Mouse (Mus musculus): ENCODE measurements around the gene Por. TPM values are rescaled to one million over a fixed set of nuclear protein-coding genes. Genes with fewer than 3 reads are reported as not detected.
A peak's percentile ranks its signal among the peaks of the same experiment; 100 is the strongest.

Por gene
- total and polyA plus RNA-seq, 2 experiments from 2014 or later, result 44.9 to 71.7 TPM

DNA sequence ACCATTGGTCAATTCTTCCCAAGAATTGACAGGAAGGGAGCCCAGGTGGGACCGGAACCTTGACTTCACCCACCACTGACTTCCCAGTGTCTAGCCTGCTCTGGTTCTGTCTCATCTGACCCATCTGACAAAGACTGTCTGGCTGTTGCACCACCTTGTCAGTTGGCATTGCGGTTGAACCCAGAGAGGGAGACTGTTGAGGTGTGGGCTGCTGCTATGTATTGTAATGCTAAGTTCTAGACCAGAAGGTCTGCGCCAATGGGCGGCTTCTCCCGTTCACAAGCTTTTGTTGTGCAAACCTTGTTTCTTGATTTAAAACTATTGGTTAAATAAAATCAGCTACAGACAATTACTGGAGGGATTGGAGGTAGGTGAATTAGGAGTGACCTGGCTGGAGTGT is 12.7 kb upstream of the Por start:
- no peaks in the 10 kb centered on the region for H3K36me3 ChIP-seq (replicated peaks; ENCODE audit: control insufficient read depth, insufficient read depth, low read length)
- TF ChIP-seq CTCF (IDR thresholded peaks at IDR 0.05; ENCODE audit: low read depth) (no peak), EP300 (IDR thresholded peaks at IDR 0.05; ENCODE audit: low read depth) (no peak)
- H3K4me2 ChIP-seq (ENCODE audit: low read depth, low read length), result no peak overlapping the region
- WGBS, result 86% methylated on average over 5 of the region's 5 CpGs
- ATAC-seq (ENCODE audit: insufficient read depth, low read depth), result no peak
- no peak for DNase-seq (ENCODE audit: low spot score)
- no peaks in the 10 kb centered on the region for H3K4me1 ChIP-seq (ENCODE audit: control insufficient read depth, insufficient read depth)
- H3K4me3 ChIP-seq (ENCODE audit: low read depth, low read length), result no peak overlapping the region
- H3K27ac ChIP-seq (ENCODE audit: low read depth), result no peak overlapping the region
- H3K27me3 ChIP-seq (ENCODE audit: control insufficient read depth, insufficient read depth, low read length), result no peaks in the 10 kb centered on the region
- H3K9ac ChIP-seq (replicated peaks; ENCODE audit: low read depth, low read length), result no peak overlapping the region
- H3K9me3 ChIP-seq (replicated peaks; ENCODE audit: control insufficient read depth, low read length), result no peaks in the 10 kb centered on the region

- no peaks in the 10 kb centered on the region for H3K27me3 ChIP-seq (ENCODE audit: control insufficient read depth, insufficient read depth, low read length)
- H3K9me3 ChIP-seq (replicated peaks; ENCODE audit: control insufficient read depth, low read length), result no peaks in the 10 kb centered on the region
- no peak overlapping the region for H3K9ac ChIP-seq (replicated peaks; ENCODE audit: low read depth, low read length)
- no peak for ATAC-seq (ENCODE audit: insufficient read depth, low read depth)
- no peak overlapping the region for H3K4me3 ChIP-seq (ENCODE audit: low read depth, low read length)
- WGBS, result 41% methylated on average over 17 of the region's 17 CpGs
- TF ChIP-seq EP300 (IDR thresholded peaks at IDR 0.05; ENCODE audit: low read depth) (no peak), CTCF (IDR thresholded peaks at IDR 0.05; ENCODE audit: low read depth) (no peak)
- DNase-seq (ENCODE audit: low spot score), result no peak
- no peaks in the 10 kb centered on the region for H3K36me3 ChIP-seq (replicated peaks; ENCODE audit: control insufficient read depth, insufficient read depth, low read length)
- no peaks in the 10 kb centered on the region for H3K4me1 ChIP-seq (ENCODE audit: control insufficient read depth, insufficient read depth)
- no peak overlapping the region for H3K27ac ChIP-seq (ENCODE audit: low read depth)
- peak overlapping the region; percentile 29; the same call in 1 of the 2 replicates for H3K4me2 ChIP-seq (ENCODE audit: low read depth, low read length)
These were observed 12.0 kb upstream of the Por start for GRCm38 (mm10) chr5:135657703-135658373.

DNA sequence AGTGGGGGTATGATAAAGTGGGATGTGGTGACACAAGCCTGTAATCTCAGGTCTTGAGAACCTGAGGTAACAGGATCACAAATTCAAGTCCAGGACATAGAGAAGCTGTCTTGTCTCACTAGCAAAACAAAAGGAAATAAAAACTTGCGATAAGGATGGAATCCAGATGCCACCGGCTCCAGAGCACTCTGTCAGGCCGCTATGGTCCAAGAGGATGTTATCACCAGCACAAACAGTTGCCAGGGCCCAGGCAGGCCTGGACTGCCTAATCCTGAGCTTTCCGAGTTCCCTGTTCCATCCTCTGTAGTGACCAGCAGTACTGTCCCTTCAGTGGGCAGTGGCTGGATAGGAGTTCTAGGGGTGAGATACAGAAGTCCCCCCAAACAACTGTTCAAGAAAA is 9.9 kb upstream of the Por start:
- no peak overlapping the region for H3K9ac ChIP-seq (replicated peaks; ENCODE audit: low read depth, low read length)
- H3K9me3 ChIP-seq (replicated peaks; ENCODE audit: control insufficient read depth, low read length), result no peaks in the 10 kb centered on the region
- WGBS, result 18% methylated on average over 4 of the region's 4 CpGs
- no peaks in the 10 kb centered on the region for H3K4me1 ChIP-seq (ENCODE audit: control insufficient read depth, insufficient read depth)
- H3K36me3 ChIP-seq (replicated peaks; ENCODE audit: control insufficient read depth, insufficient read depth, low read length), result no peaks in the 10 kb centered on the region
- H3K4me3 ChIP-seq (ENCODE audit: low read depth, low read length), result no peak overlapping the region
- H3K27ac ChIP-seq (ENCODE audit: low read depth), result no peak overlapping the region
- H3K27me3 ChIP-seq (ENCODE audit: control insufficient read depth, insufficient read depth, low read length), result no peaks in the 10 kb centered on the region
- TF ChIP-seq EP300 (IDR thresholded peaks at IDR 0.05; ENCODE audit: low read depth), result no peak
- TF ChIP-seq CTCF (IDR thresholded peaks at IDR 0.05; ENCODE audit: low read depth), result no peak
- no peak overlapping the region for H3K4me2 ChIP-seq (ENCODE audit: low read depth, low read length)
- ATAC-seq (ENCODE audit: insufficient read depth, low read depth), result no peak
- DNase-seq (ENCODE audit: low spot score), result no peak

GRCm38 (mm10) chr5:135660535-135660934 is 9.3 kb upstream of the Por start:
- WGBS, result 83% methylated on average over 7 of the region's 7 CpGs
- Histone ChIP-seq H3K4me1 (ENCODE audit: control insufficient read depth, insufficient read depth) (no peaks in the 10 kb centered on the region), H3K27me3 (ENCODE audit: control insufficient read depth, insufficient read depth, low read length) (no peaks in the 10 kb centered on the region), H3K9ac (replicated peaks; ENCODE audit: low read depth, low read length) (no peak overlapping the region), H3K4me3 (ENCODE audit: low read depth, low read length) (no peak overlapping the region), H3K36me3 (replicated peaks; ENCODE audit: control insufficient read depth, insufficient read depth, low read length) (no peaks in the 10 kb centered on the region), H3K27ac (ENCODE audit: low read depth) (no peak overlapping the region), H3K4me2 (ENCODE audit: low read depth, low read length) (no peak overlapping the region), H3K9me3 (replicated peaks; ENCODE audit: control insufficient read depth, low read length) (peaks cover under 1% of the 10 kb centered on the region; the same call in 1 of the 2 replicates)
- DNase-seq (ENCODE audit: low spot score) (no peak), ATAC-seq (ENCODE audit: insufficient read depth, low read depth) (no peak)
- TF ChIP-seq CTCF (IDR thresholded peaks at IDR 0.05; ENCODE audit: low read depth) (no peak), EP300 (IDR thresholded peaks at IDR 0.05; ENCODE audit: low read depth) (no peak)

- TF ChIP-seq CTCF (IDR thresholded peaks at IDR 0.05; ENCODE audit: low read depth) (no peak), EP300 (IDR thresholded peaks at IDR 0.05; ENCODE audit: low read depth) (no peak)
- Histone ChIP-seq H3K4me1 (ENCODE audit: control insufficient read depth, insufficient read depth) (no peaks in the 10 kb centered on the region), H3K27me3 (ENCODE audit: control insufficient read depth, insufficient read depth, low read length) (no peaks in the 10 kb centered on the region), H3K9me3 (replicated peaks; ENCODE audit: control insufficient read depth, low read length) (peaks cover 6% of the 10 kb centered on the region; the same call in 1 of the 2 replicates), H3K9ac (replicated peaks; ENCODE audit: low read depth, low read length) (no peak overlapping the region), H3K4me3 (ENCODE audit: low read depth, low read length) (no peak overlapping the region), H3K36me3 (replicated peaks; ENCODE audit: control insufficient read depth, insufficient read depth, low read length) (no peaks in the 10 kb centered on the region), H3K4me2 (ENCODE audit: low read depth, low read length) (no peak overlapping the region), H3K27ac (ENCODE audit: low read depth) (no peak overlapping the region)
- ATAC-seq (ENCODE audit: insufficient read depth, low read depth) (no peak), DNase-seq (ENCODE audit: low spot score) (no peak)
- whole genome bisulfite sequencing, result 87% methylated on average over 5 of the region's 5 CpGs
These were observed 2.9 kb upstream of the Por start for GRCm38 (mm10) chr5:135666890-135667289.

DNA sequence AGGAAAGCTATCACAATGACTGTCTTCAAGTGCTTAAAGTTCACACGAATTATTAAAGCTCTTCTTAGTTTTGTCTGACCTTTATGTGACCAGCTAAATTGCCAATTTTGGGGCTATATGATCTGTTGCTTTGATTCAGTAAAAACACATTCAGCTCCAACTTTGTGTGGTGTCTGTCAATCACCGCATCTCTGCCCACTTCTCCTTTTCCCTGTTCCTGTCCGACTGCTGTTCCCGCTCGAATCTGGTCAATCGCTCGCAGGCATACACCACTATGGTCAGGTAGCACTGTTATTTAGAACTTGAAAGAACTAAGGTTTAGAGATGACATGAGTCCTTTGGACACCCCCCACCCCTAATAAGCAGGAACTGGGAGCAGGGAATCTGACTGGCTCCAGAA is 1.8 kb upstream of the Por start:
- TF ChIP-seq EP300 (IDR thresholded peaks at IDR 0.05; ENCODE audit: low read depth) (no peak), CTCF (IDR thresholded peaks at IDR 0.05; ENCODE audit: low read depth) (no peak)
- Histone ChIP-seq H3K4me3 (ENCODE audit: low read depth, low read length) (no peak overlapping the region), H3K9me3 (replicated peaks; ENCODE audit: control insufficient read depth, low read length) (peaks cover 6% of the 10 kb centered on the region; the same call in 1 of the 2 replicates), H3K27ac (ENCODE audit: low read depth) (no peak overlapping the region), H3K4me1 (ENCODE audit: control insufficient read depth, insufficient read depth) (no peaks in the 10 kb centered on the region), H3K4me2 (ENCODE audit: low read depth, low read length) (no peak overlapping the region), H3K27me3 (ENCODE audit: control insufficient read depth, insufficient read depth, low read length) (no peaks in the 10 kb centered on the region), H3K36me3 (replicated peaks; ENCODE audit: control insufficient read depth, insufficient read depth, low read length) (no peaks in the 10 kb centered on the region), H3K9ac (replicated peaks; ENCODE audit: low read depth, low read length) (no peak overlapping the region)
- DNase-seq (ENCODE audit: low spot score) (no peak), ATAC-seq (ENCODE audit: insufficient read depth, low read depth) (no peak)
- 73% methylated on average over 7 of the region's 7 CpGs for WGBS

All from heart, postnatal 0 days (tissue).